Mouse (Mus musculus): ENCODE measurements around the gene Olfr1177-ps.

The Olfr1177-ps gene

GRCm38 (mm10) chr2:88346392-88346791, at the start of gene Olfr1177-ps:
TSS of gene Olfr1177-ps (minus strand) at chr2:88346492.
- no peak for DNase-seq (ENCODE audit: low read depth)

GRCm38 (mm10) chr2:88386762-88387161, 40.5 kb upstream of the Olfr1177-ps start, which contains the start of gene Olfr1178:
TSS of gene Olfr1178 (plus strand) at chr2:88387062.
- DNase-seq (ENCODE audit: low read depth): no peak

- DNase-seq (ENCODE audit: low read depth): no peak
Measured at GRCm38 (mm10) chr2:88356304-88356703, 10.0 kb upstream of the Olfr1177-ps start.

GRCm38 (mm10) chr2:88336421-88336820, 9.9 kb downstream of the Olfr1177-ps start, which contains the start of gene Olfr1176:
TSS of gene Olfr1176 (plus strand) at chr2:88336721.
- DNase-seq (ENCODE audit: low read depth): no peak

GRCm38 (mm10) chr2:88327115-88327514, 19.2 kb downstream of the Olfr1177-ps start, which contains the start of gene Olfr1175-ps:
TSS of gene Olfr1175-ps (minus strand) at chr2:88327215.
- no peak for DNase-seq (ENCODE audit: low read depth)

GRCm38 (mm10) chr2:88315035-88315434, 31.3 kb downstream of the Olfr1177-ps start, which contains the start of gene Olfr1174-ps:
TSS of gene Olfr1174-ps (minus strand) at chr2:88315135.
- no peak for DNase-seq (ENCODE audit: low read depth)
